Mouse (Mus musculus): ENCODE data around the gene Neurod4.
"Not testable (repeated sequence)": the region's sequence is repeated elsewhere in the genome, so short reads cannot be mapped to it uniquely, and the experiment has no call there.

GRCm38 (mm10) chr10:130298748-130299147 lies 18.7 kb upstream of the Neurod4 start:
- not testable (repeated sequence) for TF ChIP-seq CTCF (IDR thresholded peaks at IDR 0.05; ENCODE audit: borderline replicate concordance, insufficient read depth, low read length); POLR2A (IDR thresholded peaks at IDR 0.05; ENCODE audit: low read depth, low read length)

Data from embryonic fibroblast, embryonic 13.5 days (primary cell).